Mouse (Mus musculus): ENCODE measurements around the gene Defb47. TPM values are rescaled to one million over a fixed set of nuclear protein-coding genes. Genes with fewer than 3 reads are reported as not detected.

Defb47 gene
- polyA plus RNA-seq, 1 experiment from 2014 or later = not detected

GRCm38 (mm10) chr14:63011471-63011870 is 13.6 kb downstream of the Defb47 start, which contains the start of gene Defb43:
Gene Defb43, plus strand, starts transcription at chr14:63011771.
- Histone ChIP-seq H3K4me1 (no peaks in the 10 kb centered on the region), H3K36me3 (no peaks in the 10 kb centered on the region), H3K27ac (no peak within 1 kb of the TSS), H3K4me3 (replicated peaks) (no peak within 1 kb of the TSS), H3K4me2 (no peak within 1 kb of the TSS), H3K27me3 (replicated peaks) (no peaks in the 10 kb centered on the region), H3K9me3 (no peaks in the 10 kb centered on the region), H3K9ac (no peak within 1 kb of the TSS)
- ATAC-seq (ENCODE audit: insufficient read depth, low FRiP score, low read depth) = no peak
- 90% methylated on average over 5 of the region's 5 CpGs for WGBS

GRCm38 (mm10) chr14:63013082-63013481 is 15.2 kb downstream of the Defb47 start:
- Histone ChIP-seq H3K9me3 (no peaks in the 10 kb centered on the region), H3K36me3 (no peaks in the 10 kb centered on the region), H3K4me2 (no peak overlapping the region), H3K4me1 (no peaks in the 10 kb centered on the region), H3K9ac (no peak overlapping the region), H3K27ac (no peak overlapping the region), H3K4me3 (replicated peaks) (no peak overlapping the region), H3K27me3 (replicated peaks) (no peaks in the 10 kb centered on the region)
- ATAC-seq (ENCODE audit: insufficient read depth, low FRiP score, low read depth) = no peak
- WGBS = 67% methylated on average over 4 of the region's 4 CpGs

- Histone ChIP-seq H3K4me3 (replicated peaks) (no peak overlapping the region), H3K9ac (no peak overlapping the region), H3K36me3 (no peaks in the 10 kb centered on the region), H3K9me3 (no peaks in the 10 kb centered on the region), H3K27ac (no peak overlapping the region), H3K4me1 (no peaks in the 10 kb centered on the region), H3K27me3 (replicated peaks) (no peaks in the 10 kb centered on the region), H3K4me2 (no peak overlapping the region)
- WGBS = 84% methylated on average over 4 of the region's 4 CpGs
- no peak for ATAC-seq (ENCODE audit: insufficient read depth, low FRiP score, low read depth)
Measured at GRCm38 (mm10) chr14:63014667-63015066, 16.8 kb downstream of the Defb47 start.

- Histone ChIP-seq H3K4me3 (replicated peaks) (no peak overlapping the region), H3K9ac (no peak overlapping the region), H3K36me3 (no peaks in the 10 kb centered on the region), H3K4me1 (no peaks in the 10 kb centered on the region), H3K27ac (no peak overlapping the region), H3K27me3 (replicated peaks) (no peaks in the 10 kb centered on the region), H3K4me2 (no peak overlapping the region), H3K9me3 (no peaks in the 10 kb centered on the region)
- no peak for ATAC-seq (ENCODE audit: insufficient read depth, low FRiP score, low read depth)
- WGBS = 55% methylated on average over 6 of the region's 6 CpGs
Measured at GRCm38 (mm10) chr14:63020524-63021156, 22.8 kb downstream of the Defb47 start.

GRCm38 (mm10) chr14:63046691-63047090 is 48.8 kb downstream of the Defb47 start, which contains the start of gene Defb42:
Gene Defb42, plus strand, starts transcription at chr14:63046991.
- Histone ChIP-seq H3K27me3 (replicated peaks) (no peaks in the 10 kb centered on the region), H3K36me3 (no peaks in the 10 kb centered on the region)
- ATAC-seq (ENCODE audit: insufficient read depth, low FRiP score, low read depth) = no peak

GRCm38 (mm10) chr14:63049910-63050370 is 52.1 kb downstream of the Defb47 start, which contains the start of gene Defb30:
Gene Defb30, minus strand, starts transcription at chr14:63049960.
- 68% methylated on average over 11 of the region's 14 CpGs for WGBS

More at GRCm38 (mm10) chr14:63046691-63047090, 48.8 kb downstream of the Defb47 start, which contains the start of gene Defb42:
- Histone ChIP-seq H3K4me2 (no peak within 1 kb of the TSS), H3K4me3 (replicated peaks) (no peak within 1 kb of the TSS), H3K4me1 (no peaks in the 10 kb centered on the region), H3K9me3 (no peaks in the 10 kb centered on the region), H3K27ac (no peak within 1 kb of the TSS), H3K9ac (no peak within 1 kb of the TSS)
- 58% methylated on average over 3 of the region's 3 CpGs for WGBS

More at GRCm38 (mm10) chr14:63049910-63050370, 52.1 kb downstream of the Defb47 start, which contains the start of gene Defb30:
- no peaks in the 10 kb centered on the region for H3K9me3 ChIP-seq
- no peak within 1 kb of the TSS for H3K9ac ChIP-seq
- no peak within 1 kb of the TSS for H3K4me2 ChIP-seq
- no peak within 1 kb of the TSS for H3K27ac ChIP-seq
- H3K27me3 ChIP-seq (replicated peaks) = no peaks in the 10 kb centered on the region
- H3K36me3 ChIP-seq = no peaks in the 10 kb centered on the region
- no peak for ATAC-seq (ENCODE audit: insufficient read depth, low FRiP score, low read depth)
- no peak within 1 kb of the TSS for H3K4me3 ChIP-seq (replicated peaks)
- H3K4me1 ChIP-seq = no peaks in the 10 kb centered on the region

Other genes with a start within 250 kb of the Defb47 start
- 21.9 and 22.4 TPM in 2 replicates for gene Ints6, start 236.9 kb upstream of the Defb47 start, polyA plus RNA-seq (2015; fragmentation: Nextera tagmentation; extraction: Ambion mirVana)
- gene Wdfy2, start 160.4 kb upstream of the Defb47 start, polyA plus RNA-seq (2015; fragmentation: Nextera tagmentation; extraction: Ambion mirVana) = 5.0 and 5.3 TPM in 2 replicates
- gene Defb48, start 13.6 kb upstream of the Defb47 start, polyA plus RNA-seq (2015; fragmentation: Nextera tagmentation; extraction: Ambion mirVana) = not detected in 2 replicates
- gene Defb43, start 13.7 kb downstream of the Defb47 start, polyA plus RNA-seq (2015; fragmentation: Nextera tagmentation; extraction: Ambion mirVana) = not detected in 2 replicates
- 0.17 TPM in 1 of 2 replicates, not detected in the other for gene Defb42, start 48.9 kb downstream of the Defb47 start, polyA plus RNA-seq (2015; fragmentation: Nextera tagmentation; extraction: Ambion mirVana)
- not detected in 2 replicates for gene Defb30, start 51.9 kb downstream of the Defb47 start, polyA plus RNA-seq (2015; fragmentation: Nextera tagmentation; extraction: Ambion mirVana)